Comparison of ENCODE assay signal across 25 mouse cellular contexts in the genomic region with DNA sequence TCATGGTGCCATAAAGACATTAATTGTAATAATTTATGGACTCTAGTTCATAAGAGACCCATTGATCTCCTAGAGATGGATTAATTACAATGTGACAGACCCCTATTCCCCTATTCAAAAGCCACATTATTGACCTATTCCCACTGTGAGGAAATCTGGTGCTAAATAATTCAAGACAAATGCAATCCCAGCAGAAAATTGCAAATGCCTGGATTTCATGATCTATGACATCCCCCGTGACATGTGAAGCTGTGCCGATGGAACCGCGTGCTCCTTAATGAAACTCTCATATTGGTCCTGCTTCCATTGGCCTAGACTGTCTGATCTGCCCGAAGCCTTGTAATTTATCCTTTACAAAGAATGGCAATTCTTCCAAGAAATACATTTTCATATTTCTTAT.
"Had no signal": no experiment of that assay in that cellular context is flagged by ENCODE, and none has a peak within 500 bp of the region (broad histone marks: within the 10 kb centered on the region; RNA-seq: fewer than 3 reads in every experiment).

No protein-coding gene starts in this region.

- ATAC-seq: intestine, postnatal 0 days; liver, postnatal 0 days; lung, postnatal 0 days; midbrain, embryonic 15.5 days had no signal

- H3K36me3 ChIP-seq: limb, embryonic 12.5 days; limb, embryonic 15.5 days; midbrain, embryonic 15.5 days had no signal

- H3K9ac ChIP-seq: limb, embryonic 12.5 days; limb, embryonic 15.5 days; liver, embryonic 14.5 days; liver, postnatal 0 days; lung, embryonic 14.5 days; midbrain, embryonic 15.5 days had no signal

- H3K4me3 ChIP-seq: layer of hippocampus, adult 2 months; left cerebral cortex, adult 2 months; limb, embryonic 12.5 days; limb, embryonic 15.5 days; midbrain, embryonic 15.5 days had no signal

- H3K27ac ChIP-seq: kidney, postnatal 0 days; layer of hippocampus, adult 2 months; left cerebral cortex, adult 2 months; limb, embryonic 12.5 days; limb, embryonic 15.5 days; liver, embryonic 14.5 days; macrophage; midbrain, embryonic 15.5 days; stomach, postnatal 0 days had no signal

- H3K4me2 ChIP-seq: limb, embryonic 12.5 days; limb, embryonic 15.5 days; liver, embryonic 11.5 days; lung, embryonic 14.5 days; midbrain, embryonic 11.5 days; midbrain, embryonic 15.5 days had no signal

- H3K9me3 ChIP-seq: limb, embryonic 12.5 days; limb, embryonic 15.5 days; midbrain, embryonic 15.5 days had no signal

- H3K27me3 ChIP-seq: limb, embryonic 12.5 days; limb, embryonic 15.5 days; midbrain, embryonic 15.5 days had no signal

- DNase-seq: kidney, adult 2 months; kidney, postnatal 25 days; layer of hippocampus, adult 9-11 months; left cerebral cortex, postnatal 4 days; liver, postnatal 0 days; lung, embryonic 14.5 days; right cerebral cortex, adult 18-20 months; right cerebral cortex, postnatal 14 days; right cerebral cortex, postnatal 4 days; thymus, adult 2 months; thymus, postnatal 14 days; thymus, postnatal 4 days had no signal

- H3K4me1 ChIP-seq: limb, embryonic 12.5 days; limb, embryonic 15.5 days; midbrain, embryonic 15.5 days had no signal
